Mouse (Mus musculus): ENCODE measurements around the gene Spaca4. TPM values are rescaled to one million over a fixed set of nuclear protein-coding genes. Genes with fewer than 3 reads are reported as not detected.
A peak's percentile ranks its signal among the peaks of the same experiment; 100 is the strongest.

Spaca4 gene
- polyA plus RNA-seq, 1 experiment from 2014 or later, result not detected

DNA sequence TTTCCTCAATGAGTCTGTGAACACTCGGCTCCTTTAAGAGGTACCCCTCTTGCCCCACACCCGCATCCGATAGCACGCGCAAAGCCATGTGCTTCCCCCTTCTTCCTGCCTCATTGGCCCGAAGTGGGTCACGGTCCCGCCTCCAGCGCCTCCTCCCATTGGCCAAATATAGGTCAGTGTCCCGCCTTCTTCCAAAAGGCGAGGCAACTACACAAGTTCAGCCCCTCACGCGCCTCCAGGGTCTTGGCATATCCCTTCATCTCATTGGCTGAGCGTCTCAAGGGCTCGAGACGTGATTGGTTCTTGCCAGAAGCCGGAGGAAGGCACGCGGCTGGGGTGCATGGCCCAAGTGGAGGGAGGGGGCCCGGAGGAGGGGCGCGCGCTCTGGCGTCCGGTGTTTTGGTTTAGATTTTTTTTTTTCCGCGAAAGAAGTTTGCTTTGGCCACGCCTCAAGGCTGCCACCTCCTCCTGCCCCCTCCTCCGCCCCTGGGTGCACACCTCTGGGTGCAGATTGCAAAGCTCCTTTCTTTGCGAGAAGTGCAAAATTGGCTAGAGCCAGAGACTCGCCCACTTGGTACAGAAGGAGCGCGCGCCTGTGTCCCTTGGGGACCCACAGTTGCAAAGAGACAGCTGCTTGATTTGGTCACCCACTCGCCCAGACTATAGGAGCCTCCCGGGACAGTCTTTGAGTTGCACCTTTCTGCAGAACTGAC, 20.7 kb downstream of the Spaca4 start, which contains the start of gene Dbp:
Dbp (plus strand) TSS at position 359 of the 713 bp plus-strand sequence.
- H3K4me1 ChIP-seq (ENCODE audit: control insufficient read depth, insufficient read depth, low read length), result peaks cover 18% of the 10 kb centered on the region
- peak; percentile 74 for ATAC-seq (replicated peaks; ENCODE audit: insufficient number of reproducible peaks, low FRiP score, low TSS enrichment, low read depth)
- under 1% methylated on average over 36 of the region's 36 CpGs for WGBS

DNA sequence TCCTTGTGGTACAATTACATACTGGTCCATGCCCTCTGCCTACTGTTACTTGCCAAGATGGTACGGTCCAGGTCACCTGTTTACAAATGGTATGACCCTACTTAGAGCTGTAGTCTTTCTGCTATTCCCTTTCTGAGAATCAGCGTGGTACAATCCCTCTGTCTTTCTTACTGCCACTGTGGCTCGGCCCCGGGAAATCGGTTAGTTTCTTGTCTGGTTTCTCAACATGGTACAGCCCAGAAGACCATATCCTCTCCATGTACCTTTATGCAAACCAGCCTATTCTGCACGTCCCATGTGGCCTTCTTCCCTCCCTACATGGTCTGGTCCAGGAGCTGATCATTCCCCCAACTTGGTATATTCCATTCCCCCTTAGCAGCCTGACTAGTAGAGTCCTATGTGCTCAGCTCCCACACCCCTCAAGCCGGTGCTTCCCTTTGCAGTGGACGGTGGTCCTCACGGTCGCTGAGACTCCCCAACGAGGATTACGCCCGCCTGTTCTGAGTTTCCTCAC, 21.5 kb downstream of the Spaca4 start:
- 1% methylated on average over 13 of the region's 13 CpGs for WGBS
- H3K4me1 ChIP-seq (ENCODE audit: control insufficient read depth, insufficient read depth, low read length), result peaks cover 18% of the 10 kb centered on the region

More for the DNA sequence above, 20.7 kb downstream of the Spaca4 start, which contains the start of gene Dbp:
- Histone ChIP-seq H3K9me3 (replicated peaks; ENCODE audit: control insufficient read depth, low read length) (no peaks in the 10 kb centered on the region), H3K4me2 (ENCODE audit: low read depth, low read length) (peak within 1 kb of the TSS; percentile 95), H3K27me3 (ENCODE audit: control insufficient read depth, insufficient read depth, low read length) (peaks cover 6% of the 10 kb centered on the region; the same call in 1 of the 2 replicates), H3K9ac (replicated peaks; ENCODE audit: low read length) (peak within 1 kb of the TSS; percentile 54), H3K36me3 (replicated peaks; ENCODE audit: control insufficient read depth, insufficient read depth, low read depth, low read length) (no peaks in the 10 kb centered on the region), H3K4me3 (ENCODE audit: low read depth, low read length) (peak within 1 kb of the TSS; percentile 56), H3K27ac (replicated peaks; ENCODE audit: low read depth, low read length) (peak within 1 kb of the TSS; percentile 65)
- DNase-seq (ENCODE audit: low spot score), result peak; percentile 99

DNA sequence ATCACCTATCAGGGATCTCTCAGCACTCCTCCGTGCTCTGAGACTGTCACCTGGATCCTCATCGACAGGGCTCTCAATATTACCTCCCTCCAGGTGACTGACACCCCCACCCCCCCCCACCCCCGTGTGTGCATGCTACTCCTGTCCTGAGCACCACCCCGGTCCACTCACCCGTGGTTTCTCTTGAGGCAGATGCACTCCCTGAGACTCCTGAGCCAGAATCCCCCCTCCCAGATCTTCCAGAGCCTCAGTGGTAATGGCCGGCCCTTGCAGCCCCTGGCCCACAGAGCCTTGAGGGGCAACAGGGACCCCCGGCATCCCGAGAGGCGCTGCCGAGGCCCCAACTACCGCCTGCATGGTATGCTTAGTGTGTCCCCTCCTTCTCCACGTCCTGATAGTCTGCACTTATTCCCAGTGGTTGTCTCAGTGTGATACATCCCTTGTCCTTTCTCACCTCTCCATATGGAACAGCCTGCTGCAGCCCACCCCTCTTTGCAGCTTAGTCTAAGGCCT, 22.0 kb downstream of the Spaca4 start:
- Histone ChIP-seq H3K27me3 (ENCODE audit: control insufficient read depth, insufficient read depth, low read length) (peaks cover 16% of the 10 kb centered on the region), H3K4me1 (ENCODE audit: control insufficient read depth, insufficient read depth, low read length) (peaks cover 15% of the 10 kb centered on the region), H3K27ac (replicated peaks; ENCODE audit: low read depth, low read length) (peak overlapping the region; percentile 62), H3K9ac (replicated peaks; ENCODE audit: low read length) (peak overlapping the region; percentile 53), H3K4me2 (ENCODE audit: low read depth, low read length) (peak overlapping the region; percentile 73), H3K4me3 (ENCODE audit: low read depth, low read length) (peak overlapping the region; percentile 37; the same call in 1 of the 2 replicates), H3K36me3 (replicated peaks; ENCODE audit: control insufficient read depth, insufficient read depth, low read depth, low read length) (no peaks in the 10 kb centered on the region), H3K9me3 (replicated peaks; ENCODE audit: control insufficient read depth, low read length) (no peaks in the 10 kb centered on the region)
- DNase-seq (ENCODE audit: low spot score) (no peak), ATAC-seq (replicated peaks; ENCODE audit: insufficient number of reproducible peaks, low FRiP score, low TSS enrichment, low read depth) (no peak)
- 43% methylated on average over 12 of the region's 12 CpGs for WGBS

More for the DNA sequence above, 21.5 kb downstream of the Spaca4 start:
- Histone ChIP-seq H3K27ac (replicated peaks; ENCODE audit: low read depth, low read length) (peak overlapping the region; percentile 62), H3K36me3 (replicated peaks; ENCODE audit: control insufficient read depth, insufficient read depth, low read depth, low read length) (no peaks in the 10 kb centered on the region), H3K4me3 (ENCODE audit: low read depth, low read length) (peak overlapping the region; percentile 37), H3K9ac (replicated peaks; ENCODE audit: low read length) (peak overlapping the region; percentile 53), H3K9me3 (replicated peaks; ENCODE audit: control insufficient read depth, low read length) (no peaks in the 10 kb centered on the region), H3K27me3 (ENCODE audit: control insufficient read depth, insufficient read depth, low read length) (peaks cover 12% of the 10 kb centered on the region), H3K4me2 (ENCODE audit: low read depth, low read length) (peak overlapping the region; percentile 73)
- peak; percentile 40 for ATAC-seq (replicated peaks; ENCODE audit: insufficient number of reproducible peaks, low FRiP score, low TSS enrichment, low read depth)
- DNase-seq (ENCODE audit: low spot score), result peak; percentile 81

DNA sequence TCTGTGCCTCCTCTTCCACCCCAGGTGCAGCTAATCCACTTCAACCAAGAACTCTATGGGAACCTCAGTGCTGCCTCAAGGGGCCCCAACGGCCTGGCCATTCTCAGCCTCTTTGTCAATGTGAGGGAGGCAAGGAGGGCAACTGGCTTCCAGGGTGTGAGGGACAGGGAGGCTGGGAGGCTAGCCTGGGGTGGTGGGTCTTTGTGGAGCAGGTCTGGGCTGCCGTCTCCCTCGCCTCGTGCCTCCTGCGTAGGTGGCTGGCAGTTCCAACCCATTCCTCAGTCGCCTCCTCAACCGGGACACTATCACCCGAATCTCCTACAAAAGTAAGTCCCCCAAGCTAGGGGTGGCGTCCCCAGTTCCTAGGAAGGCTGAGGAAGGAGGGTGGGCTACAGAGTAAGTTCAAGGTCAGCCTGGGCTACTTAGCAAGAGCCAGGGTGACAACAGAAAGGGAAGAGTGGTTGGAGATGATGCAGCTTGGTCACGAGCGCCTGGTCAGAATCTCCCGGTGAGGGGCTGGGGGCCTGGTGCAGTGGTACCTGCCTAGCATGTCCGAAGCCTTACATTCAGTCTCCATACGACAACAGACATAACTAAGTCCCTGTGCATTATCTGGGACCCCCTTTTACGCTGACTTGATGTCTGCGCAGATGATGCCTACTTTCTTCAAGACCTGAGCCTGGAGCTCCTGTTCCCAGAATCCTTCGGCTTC, 22.6 kb downstream of the Spaca4 start:
- Histone ChIP-seq H3K27me3 (ENCODE audit: control insufficient read depth, insufficient read depth, low read length) (peaks cover 19% of the 10 kb centered on the region), H3K9me3 (replicated peaks; ENCODE audit: control insufficient read depth, low read length) (no peaks in the 10 kb centered on the region), H3K36me3 (replicated peaks; ENCODE audit: control insufficient read depth, insufficient read depth, low read depth, low read length) (no peaks in the 10 kb centered on the region), H3K4me1 (ENCODE audit: control insufficient read depth, insufficient read depth, low read length) (peaks cover 10% of the 10 kb centered on the region), H3K27ac (replicated peaks; ENCODE audit: low read depth, low read length) (no peak overlapping the region), H3K4me3 (ENCODE audit: low read depth, low read length) (no peak overlapping the region), H3K4me2 (ENCODE audit: low read depth, low read length) (peak overlapping the region; percentile 73), H3K9ac (replicated peaks; ENCODE audit: low read length) (no peak overlapping the region; the same call in 1 of the 2 replicates)
- no peak for DNase-seq (ENCODE audit: low spot score)
- no peak for ATAC-seq (replicated peaks; ENCODE audit: insufficient number of reproducible peaks, low FRiP score, low TSS enrichment, low read depth)
- 88% methylated on average over 17 of the region's 17 CpGs for whole genome bisulfite sequencing

DNA sequence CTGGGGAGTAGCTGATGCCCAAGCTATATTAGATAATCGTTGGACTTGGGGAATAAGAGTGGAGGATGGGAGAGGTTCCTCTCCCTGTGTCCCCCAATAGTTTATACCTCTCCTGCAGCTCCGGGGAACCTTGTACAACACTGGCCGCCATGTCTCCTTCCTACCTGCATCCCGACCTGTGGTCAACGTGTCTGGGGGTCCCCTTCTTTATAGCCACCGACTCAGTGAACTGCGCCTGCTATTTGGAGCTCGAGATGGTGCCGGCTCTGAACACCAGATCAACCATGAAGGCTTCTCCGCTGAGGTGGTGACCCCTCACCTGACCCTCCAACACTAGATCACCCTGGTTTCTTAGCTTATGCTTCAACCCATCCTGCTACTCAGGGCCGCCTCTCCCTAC, 23.3 kb downstream of the Spaca4 start:
- DNase-seq (ENCODE audit: low spot score), result no peak
- Histone ChIP-seq H3K4me3 (ENCODE audit: low read depth, low read length) (no peak overlapping the region), H3K27me3 (ENCODE audit: control insufficient read depth, insufficient read depth, low read length) (peaks cover 19% of the 10 kb centered on the region), H3K9ac (replicated peaks; ENCODE audit: low read length) (no peak overlapping the region), H3K9me3 (replicated peaks; ENCODE audit: control insufficient read depth, low read length) (no peaks in the 10 kb centered on the region), H3K27ac (replicated peaks; ENCODE audit: low read depth, low read length) (no peak overlapping the region), H3K4me2 (ENCODE audit: low read depth, low read length) (no peak overlapping the region), H3K36me3 (replicated peaks; ENCODE audit: control insufficient read depth, insufficient read depth, low read depth, low read length) (no peaks in the 10 kb centered on the region), H3K4me1 (ENCODE audit: control insufficient read depth, insufficient read depth, low read length) (peaks cover 10% of the 10 kb centered on the region)
- WGBS, result 92% methylated on average over 11 of the region's 11 CpGs
- ATAC-seq (replicated peaks; ENCODE audit: insufficient number of reproducible peaks, low FRiP score, low TSS enrichment, low read depth), result no peak

DNA sequence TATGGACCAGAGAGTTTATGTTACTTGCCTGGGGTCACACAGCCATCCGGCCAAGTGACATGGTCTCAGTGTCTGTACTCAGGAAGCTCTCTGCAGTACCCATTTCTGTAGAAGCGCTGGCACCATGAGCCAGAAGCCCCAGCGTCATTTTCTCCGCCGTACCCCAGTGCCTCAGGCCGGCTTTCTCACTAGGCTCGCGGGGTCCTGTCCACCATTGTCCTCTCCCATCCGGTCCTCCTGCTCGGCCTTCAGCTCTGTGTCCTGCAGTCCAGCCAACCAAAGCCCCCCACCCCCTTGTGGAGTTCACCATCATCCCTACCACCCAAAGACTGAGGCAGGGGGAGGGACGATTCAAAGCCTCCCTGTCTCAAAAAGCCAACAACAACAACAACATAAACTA, 24.0 kb downstream of the Spaca4 start:
- Histone ChIP-seq H3K27me3 (ENCODE audit: control insufficient read depth, insufficient read depth, low read length) (peaks cover 19% of the 10 kb centered on the region), H3K27ac (replicated peaks; ENCODE audit: low read depth, low read length) (no peak overlapping the region), H3K4me2 (ENCODE audit: low read depth, low read length) (no peak overlapping the region), H3K9ac (replicated peaks; ENCODE audit: low read length) (no peak overlapping the region), H3K9me3 (replicated peaks; ENCODE audit: control insufficient read depth, low read length) (no peaks in the 10 kb centered on the region), H3K4me3 (ENCODE audit: low read depth, low read length) (no peak overlapping the region), H3K4me1 (ENCODE audit: control insufficient read depth, insufficient read depth, low read length) (peaks cover 7% of the 10 kb centered on the region), H3K36me3 (replicated peaks; ENCODE audit: control insufficient read depth, insufficient read depth, low read depth, low read length) (no peaks in the 10 kb centered on the region)
- 80% methylated on average over 11 of the region's 11 CpGs for WGBS
- no peak for DNase-seq (ENCODE audit: low spot score)
- ATAC-seq (replicated peaks; ENCODE audit: insufficient number of reproducible peaks, low FRiP score, low TSS enrichment, low read depth), result no peak

DNA sequence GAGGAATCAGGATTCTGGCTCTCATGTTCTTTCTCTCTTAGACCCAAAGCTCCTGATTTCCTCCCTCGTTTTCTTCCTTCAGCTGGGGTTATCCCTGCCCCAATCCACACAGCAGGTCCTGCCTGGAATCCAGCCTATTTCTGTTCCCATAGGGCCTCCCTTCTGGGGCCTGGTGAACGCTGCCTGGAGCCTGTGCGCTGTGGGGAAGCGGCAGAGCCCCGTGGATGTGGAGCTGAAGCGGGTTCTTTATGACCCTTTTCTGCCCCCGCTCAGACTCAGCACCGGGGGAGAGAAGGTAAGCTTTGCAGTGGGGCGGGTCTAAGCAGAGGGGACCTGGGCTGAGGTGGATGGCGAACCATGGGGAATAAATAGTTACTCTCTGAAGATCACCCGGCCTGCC, 24.5 kb downstream of the Spaca4 start:
- no peak for DNase-seq (ENCODE audit: low spot score)
- no peak for ATAC-seq (replicated peaks; ENCODE audit: insufficient number of reproducible peaks, low FRiP score, low TSS enrichment, low read depth)
- Histone ChIP-seq H3K4me3 (ENCODE audit: low read depth, low read length) (0 out of 2 replicates have a peak overlapping the region, but pooled peaks have one; percentile 17), H3K4me1 (ENCODE audit: control insufficient read depth, insufficient read depth, low read length) (peaks cover 7% of the 10 kb centered on the region), H3K4me2 (ENCODE audit: low read depth, low read length) (peak overlapping the region; percentile 25), H3K9me3 (replicated peaks; ENCODE audit: control insufficient read depth, low read length) (no peaks in the 10 kb centered on the region), H3K27me3 (ENCODE audit: control insufficient read depth, insufficient read depth, low read length) (peaks cover 19% of the 10 kb centered on the region), H3K36me3 (replicated peaks; ENCODE audit: control insufficient read depth, insufficient read depth, low read depth, low read length) (no peaks in the 10 kb centered on the region), H3K27ac (replicated peaks; ENCODE audit: low read depth, low read length) (no peak overlapping the region), H3K9ac (replicated peaks; ENCODE audit: low read length) (peak overlapping the region; percentile 41; the same call in 1 of the 2 replicates)
- WGBS, result 31% methylated on average over 11 of the region's 11 CpGs
